Mouse (Mus musculus): Measurements from ENCODE around the gene Nme7. TPM values are rescaled to one million over a fixed set of nuclear protein-coding genes. Genes with fewer than 3 reads are reported as not detected.

Nme7 gene
- total RNA-seq, 2 experiments from 2014 or later: 24.0 to 26.7 TPM

GRCm38 (mm10) chr1:164475895-164476294 lies 172.0 kb downstream of the Nme7 start:
- DNase-seq (ENCODE audit: low spot score in 2 of 2): no peak
- intact Hi-C loops (cut with DNase I): no loop called here

- intact Hi-C loops (cut with DNase I): no loop called here
- no peak for DNase-seq (ENCODE audit: low spot score in 2 of 2)
Measured at GRCm38 (mm10) chr1:164480755-164481644, 177.1 kb downstream of the Nme7 start.

- intact Hi-C loops (cut with DNase I): no loop called here
- DNase-seq (ENCODE audit: low spot score in 2 of 2): no peak
Measured at GRCm38 (mm10) chr1:164481645-164482354, 177.9 kb downstream of the Nme7 start.

- no peak for DNase-seq (ENCODE audit: low spot score in 2 of 2)
- intact Hi-C loops (cut with DNase I): no loop called here
Measured at GRCm38 (mm10) chr1:164482833-164483232, 178.9 kb downstream of the Nme7 start.

- intact Hi-C loops (cut with DNase I): no loop called here
- no peak for DNase-seq (ENCODE audit: low spot score in 2 of 2)
Measured at GRCm38 (mm10) chr1:164483728-164484127, 179.8 kb downstream of the Nme7 start.

Other genes with a start within 250 kb of the Nme7 start
- gene Sell, start 242.1 kb upstream of the Nme7 start, total RNA-seq (2021): not detected
- gene Selp, start 188.9 kb upstream of the Nme7 start, total RNA-seq (2021): not detected
- under 1 TPM; 0.42 to 0.52 TPM for gene F5, start 152.3 kb upstream of the Nme7 start, total RNA-seq (2021)
- 10 to 100 TPM; 12.8 to 13.5 TPM for gene Slc19a2, start 55.1 kb upstream of the Nme7 start, total RNA-seq (2021)
- 10 to 100 TPM; 23.4 to 24.4 TPM for gene Ccdc181, start 28.5 kb upstream of the Nme7 start, total RNA-seq (2021)
- 10 to 100 TPM; 24.6 to 26.7 TPM for gene Blzf1, start 3.4 kb downstream of the Nme7 start, total RNA-seq (2021)
- gene Atp1b1, start 154.2 kb downstream of the Nme7 start, total RNA-seq (2021): 1,000 to 10,000 TPM; 1,659 to 1,749 TPM